Mouse (Mus musculus) heart, embryonic 11.5 days (tissue): ENCODE data around the gene Krtap21-1. TPM values are rescaled to one million over a fixed set of nuclear protein-coding genes. Genes with fewer than 3 reads are reported as not detected.
A peak's percentile ranks its signal among the peaks of the same experiment; 100 is the strongest.

Experiments
- ATAC-seq: fragments of 200-750 bp; cut with Nextera tagmentation; replicated peaks from 2 replicates; pipeline ENCODE4 v1.8.0; 2017; ENCODE audit warnings: moderate library complexity; ENCODE audit not compliant: insufficient number of reproducible peaks, low FRiP score, low TSS enrichment
- H3K27ac ChIP-seq: fragments of 300-500 bp; sonication (generic); 2 replicates; pipeline ENCODE4 v1.5.1; 2014; ENCODE audit warnings: mild to moderate bottlenecking, low read depth, low read length
- H3K27me3 ChIP-seq: fragments of 300-500 bp; sonication (generic); 2 replicates; pipeline ENCODE4 v1.6.1; 2014; ENCODE audit warnings: mild to moderate bottlenecking, low read length, mixed read lengths; ENCODE audit not compliant: control insufficient read depth, insufficient read depth
- H3K36me3 ChIP-seq: fragments of 300-500 bp; sonication (generic); 2 replicates; pipeline ENCODE4 v1.6.1; 2014; ENCODE audit warnings: mild to moderate bottlenecking, low read length, moderate library complexity, mixed read lengths; ENCODE audit not compliant: control insufficient read depth, insufficient read depth
- H3K4me1 ChIP-seq: fragments of 300-500 bp; sonication (generic); 2 replicates; pipeline ENCODE4 v1.6.1; 2014; ENCODE audit warnings: low read length; ENCODE audit not compliant: control insufficient read depth, insufficient read depth
- H3K4me2 ChIP-seq: fragments of 300-500 bp; sonication (generic); 2 replicates; pipeline ENCODE4 v1.6.1; 2014; ENCODE audit warnings: mild to moderate bottlenecking, moderate library complexity
- H3K4me3 ChIP-seq: fragments of 300-500 bp; sonication (generic); 2 replicates; pipeline ENCODE4 v1.5.1; 2014; ENCODE audit warnings: low read depth, low read length
- H3K9ac ChIP-seq: fragments of 300-500 bp; sonication (generic); 2 replicates; pipeline ENCODE4 v1.6.1; 2014; ENCODE audit warnings: mild to moderate bottlenecking, low read depth, low read length, moderate library complexity
- H3K9me3 ChIP-seq: fragments of 300-500 bp; sonication (generic); replicated peaks from 2 replicates; pipeline ENCODE4 v1.6.1; 2016; ENCODE audit warnings: low read length; ENCODE audit not compliant: control insufficient read depth
- WGBS: fragments of 180-500 bp; shearing (Covaris S2); extraction: QIAGEN DNeasy Blood & Tissue Kit; methylation state at CpG from one replicate; pipeline ENCODE4 v1.1.7; 2014; ENCODE audit not compliant: insufficient replicate concordance; 5-methylcytosine and 5-hydroxymethylcytosine counted together
- polyA plus RNA-seq: library from polyadenylated mRNA; unstranded; fragments of >200 nt; fragmentation: Nextera tagmentation; extraction: Ambion mirVana; gene quantifications from 2 replicates; pipeline ENCODE4 v1.2.1, GENCODE M21; 2014

Gene Krtap21-1
- not detected in 2 replicates for polyA plus RNA-seq

GRCm38 (mm10) chr16:89403768-89404167 lies at the start of gene Krtap21-1:
Krtap21-1 (minus strand) TSS chr16:89403868.
- H3K27me3 ChIP-seq: no peaks in the 10 kb centered on the region
- no peaks in the 10 kb centered on the region for H3K9me3 ChIP-seq
- WGBS: 68% methylated on average over 2 of the region's 2 CpGs
- no peak for ATAC-seq
- H3K36me3 ChIP-seq: no peaks in the 10 kb centered on the region
- H3K9ac ChIP-seq: no peak within 1 kb of the TSS
- H3K27ac ChIP-seq: no peak within 1 kb of the TSS
- H3K4me1 ChIP-seq: no peaks in the 10 kb centered on the region
- no peak within 1 kb of the TSS for H3K4me3 ChIP-seq
- H3K4me2 ChIP-seq: no peak within 1 kb of the TSS

GRCm38 (mm10) chr16:89429586-89429985 lies 25.9 kb upstream of the Krtap21-1 start:
- 76% methylated on average over 2 of the region's 2 CpGs for WGBS
- Histone ChIP-seq H3K9ac (no peak overlapping the region), H3K36me3 (no peaks in the 10 kb centered on the region), H3K4me2 (no peak overlapping the region), H3K9me3 (no peaks in the 10 kb centered on the region), H3K27me3 (no peaks in the 10 kb centered on the region), H3K4me1 (no peaks in the 10 kb centered on the region), H3K27ac (no peak overlapping the region), H3K4me3 (no peak overlapping the region)
- ATAC-seq: no peak

GRCm38 (mm10) chr16:89425310-89425709 lies 21.6 kb upstream of the Krtap21-1 start:
- Histone ChIP-seq H3K9me3 (no peaks in the 10 kb centered on the region), H3K4me1 (no peaks in the 10 kb centered on the region), H3K9ac (no peak overlapping the region), H3K27ac (no peak overlapping the region), H3K36me3 (no peaks in the 10 kb centered on the region), H3K4me2 (no peak overlapping the region), H3K27me3 (no peaks in the 10 kb centered on the region), H3K4me3 (no peak overlapping the region)
- ATAC-seq: peak; percentile 76
- WGBS: 44% methylated on average over 5 of the region's 5 CpGs

- Histone ChIP-seq H3K4me2 (no peak within 1 kb of the TSS), H3K9me3 (no peaks in the 10 kb centered on the region), H3K4me3 (no peak within 1 kb of the TSS), H3K9ac (no peak within 1 kb of the TSS), H3K27me3 (no peaks in the 10 kb centered on the region), H3K27ac (no peak within 1 kb of the TSS), H3K36me3 (no peaks in the 10 kb centered on the region), H3K4me1 (no peaks in the 10 kb centered on the region)
- no peak for ATAC-seq
- 85% methylated on average over 3 of the region's 3 CpGs for WGBS
Observed at GRCm38 (mm10) chr16:89420011-89420410, 16.3 kb upstream of the Krtap21-1 start, which contains the start of gene Krtap6-2. Krtap6-2 (minus strand) TSS chr16:89420111.

- Histone ChIP-seq H3K27ac (no peak overlapping the region), H3K4me1 (no peaks in the 10 kb centered on the region), H3K9me3 (no peaks in the 10 kb centered on the region), H3K9ac (no peak overlapping the region), H3K27me3 (no peaks in the 10 kb centered on the region), H3K4me3 (no peak overlapping the region), H3K4me2 (no peak overlapping the region), H3K36me3 (no peaks in the 10 kb centered on the region)
- ATAC-seq: no peak
- WGBS: 78% methylated on average over 3 of the region's 3 CpGs
Observed at GRCm38 (mm10) chr16:89416311-89416710, 12.6 kb upstream of the Krtap21-1 start.

GRCm38 (mm10) chr16:89410345-89411068 lies 6.8 kb upstream of the Krtap21-1 start:
- 73% methylated on average over 5 of the region's 5 CpGs for WGBS
- no peaks in the 10 kb centered on the region for H3K36me3 ChIP-seq
- no peak for ATAC-seq

GRCm38 (mm10) chr16:89372734-89373461 lies 30.8 kb downstream of the Krtap21-1 start:
- Histone ChIP-seq H3K27ac (no peak overlapping the region), H3K36me3 (no peaks in the 10 kb centered on the region), H3K9ac (no peak overlapping the region), H3K4me2 (no peak overlapping the region), H3K9me3 (no peaks in the 10 kb centered on the region), H3K27me3 (no peaks in the 10 kb centered on the region), H3K4me1 (no peaks in the 10 kb centered on the region), H3K4me3 (no peak overlapping the region)
- no peak for ATAC-seq
- WGBS: 64% methylated on average over 2 of the region's 2 CpGs

More at GRCm38 (mm10) chr16:89410345-89411068, 6.8 kb upstream of the Krtap21-1 start:
- no peaks in the 10 kb centered on the region for H3K9me3 ChIP-seq
- no peaks in the 10 kb centered on the region for H3K4me1 ChIP-seq
- no peaks in the 10 kb centered on the region for H3K27me3 ChIP-seq
- H3K4me2 ChIP-seq: no peak overlapping the region
- no peak overlapping the region for H3K4me3 ChIP-seq
- H3K9ac ChIP-seq: no peak overlapping the region
- H3K27ac ChIP-seq: no peak overlapping the region
